Mouse (Mus musculus): ENCODE measurements around the gene Slc25a16.
A peak's percentile ranks its signal among the peaks of the same experiment; 100 is the strongest.

GRCm38 (mm10) chr10:62896774-62897173, 23.7 kb upstream of the Slc25a16 start:
- TF ChIP-seq EP300 (IDR thresholded peaks at IDR 0.05; ENCODE audit: low read depth) (no peak), CTCF (IDR thresholded peaks at IDR 0.05; ENCODE audit: low read depth) (peak; percentile 35; the same call in 1 of the 2 replicates)
